Mouse (Mus musculus) MEL (cell line): ENCODE data around the gene Ppp1r32. TPM values are rescaled to one million over a fixed set of nuclear protein-coding genes. Genes with fewer than 3 reads are reported as not detected.

Experiments used
- DNase-seq: peaks from one replicate; pipeline ENCODE4 v3.0.0; 2011; ENCODE audit warnings: low read depth, low spot score
- H3K27ac ChIP-seq: 2 replicates; pipeline ENCODE4 v1.5.1; 2012; ENCODE audit warnings: low read depth, mild to moderate bottlenecking, control low read depth, low read length, moderate library complexity; ENCODE audit not compliant: control insufficient read depth
- H3K27me3 ChIP-seq, 2 experiments: fragments of 150-350 bp in 1 of 2; sonication (generic) in 1 of 2; 2 replicates each; pipeline ENCODE4 v1.6.1; 2012; ENCODE audit warnings: low read length in 2 of 2, mild to moderate bottlenecking in 2 of 2, improper control_type of control experiment in 1 of 2, moderate library complexity in 1 of 2; ENCODE audit not compliant: insufficient read depth in 2 of 2, control insufficient read depth in 1 of 2
- H3K36me3 ChIP-seq, 2 experiments: 2 replicates each; pipeline ENCODE4 v1.6.1; 2012 to 2014; ENCODE audit warnings: low read length in 2 of 2, improper control_type of control experiment in 1 of 2, inconsistent platforms in 1 of 2, mild to moderate bottlenecking in 1 of 2; ENCODE audit not compliant: insufficient read depth in 2 of 2, control insufficient read depth in 1 of 2
- H3K4me1 ChIP-seq, 2 experiments: fragments of 150-350 bp in 1 of 2; sonication (generic) in 1 of 2; 2 replicates each; pipeline ENCODE4 v1.6.1; 2012; ENCODE audit warnings: low read length in 2 of 2, improper control_type of control experiment in 1 of 2, mild to moderate bottlenecking in 1 of 2; ENCODE audit not compliant: insufficient read depth in 2 of 2, control insufficient read depth in 1 of 2
- H3K4me3 ChIP-seq, 2 experiments: fragments of 150-350 bp in 1 of 2; sonication (generic) in 1 of 2; 2 replicates each; pipeline ENCODE4 v1.5.1; 2012; ENCODE audit warnings: low read depth in 2 of 2, low read length in 2 of 2, mild to moderate bottlenecking in 2 of 2, moderate library complexity in 2 of 2, control low read depth in 1 of 2, improper control_type of control experiment in 1 of 2; ENCODE audit not compliant: control insufficient read depth in 1 of 2, insufficient read depth in 1 of 2
- H3K79me2 ChIP-seq: 2 replicates; pipeline ENCODE4 v1.6.1; 2012; ENCODE audit warnings: mild to moderate bottlenecking, low read length, moderate library complexity; ENCODE audit not compliant: control insufficient read depth, poor library complexity, insufficient read depth
- H3K9ac ChIP-seq: 2 replicates; pipeline ENCODE4 v1.6.1; 2012; ENCODE audit warnings: low read depth, mild to moderate bottlenecking, control low read depth, low read length, moderate library complexity; ENCODE audit not compliant: control insufficient read depth, poor library complexity, severe bottlenecking
- H3K9me3 ChIP-seq: fragments of 150-350 bp; sonication (generic); replicated peaks from 2 replicates; pipeline ENCODE4 v1.6.1; 2012; ENCODE audit warnings: mild to moderate bottlenecking, low read length, improper control_type of control experiment, moderate library complexity; ENCODE audit not compliant: insufficient read depth
- CHD1 ChIP-seq: IDR thresholded peaks from 2 replicates; pipeline ENCODE4 v1.6.1; 2012; ENCODE audit warnings: low read depth, mild to moderate bottlenecking, inconsistent platforms, low read length, improper control_type of control experiment
- CHD2 ChIP-seq: IDR thresholded peaks from 2 replicates; pipeline ENCODE4 v1.6.1; 2011; ENCODE audit warnings: low read length, improper control_type of control experiment
- CTCF ChIP-seq, 3 experiments: IDR thresholded peaks in 2 of 3; conservative IDR thresholded peaks in 1 of 3; 2 replicates each; pipeline ENCODE4 v1.5.1; 2011 to 2012; ENCODE audit warnings: low read length in 3 of 3, low read depth in 2 of 3, mild to moderate bottlenecking in 2 of 3, improper control_type of control experiment in 1 of 3, inconsistent platforms in 1 of 3, mixed read lengths in 1 of 3, moderate library complexity in 1 of 3; ENCODE audit not compliant: control insufficient read depth in 1 of 3, insufficient read depth in 1 of 3, poor library complexity in 1 of 3, severe bottlenecking in 1 of 3
- EP300 ChIP-seq, 2 experiments: IDR thresholded peaks; 2 replicates each; pipeline ENCODE4 v1.6.1; 2011; ENCODE audit warnings: improper control_type of control experiment in 2 of 2, low read length in 2 of 2, low read depth in 1 of 2, mild to moderate bottlenecking in 1 of 2
- GABPA ChIP-seq: IDR thresholded peaks from 2 replicates; pipeline ENCODE4 v1.6.1; 2012; ENCODE audit warnings: low read depth, mild to moderate bottlenecking, inconsistent platforms, low read length, improper control_type of control experiment, moderate library complexity
- HCFC1 ChIP-seq: IDR thresholded peaks from 2 replicates; pipeline ENCODE4 v1.6.1; 2012; ENCODE audit warnings: low read depth, mild to moderate bottlenecking, inconsistent platforms, low read length, improper control_type of control experiment, moderate library complexity
- JUND ChIP-seq: IDR thresholded peaks from 2 replicates; pipeline ENCODE4 v1.6.1; 2011; ENCODE audit warnings: low read depth, mild to moderate bottlenecking, improper control_type of control experiment, low read length
- MAZ ChIP-seq: IDR thresholded peaks from 2 replicates; pipeline ENCODE4 v1.6.1; 2012; ENCODE audit warnings: low read depth, mild to moderate bottlenecking, inconsistent platforms, low read length, improper control_type of control experiment
- MEF2A ChIP-seq: IDR thresholded peaks from 2 replicates; pipeline ENCODE4 v1.6.1; 2014; ENCODE audit warnings: low read depth, mild to moderate bottlenecking, inconsistent platforms, low read length, improper control_type of control experiment; ENCODE audit not compliant: poor library complexity, insufficient replicate concordance, severe bottlenecking; ENCODE audit errors: extremely low read depth
- MYC ChIP-seq: IDR thresholded peaks from 2 replicates; pipeline ENCODE4 v1.6.1; 2011; ENCODE audit warnings: low read depth, mild to moderate bottlenecking, low read length, improper control_type of control experiment, moderate library complexity
- POLR2A ChIP-seq, 2 experiments: IDR thresholded peaks; 2 replicates each; pipeline ENCODE4 v1.6.1; 2011 to 2012; ENCODE audit warnings: low read length in 2 of 2, mild to moderate bottlenecking in 2 of 2, control low read depth in 1 of 2, improper control_type of control experiment in 1 of 2, low read depth in 1 of 2, moderate library complexity in 1 of 2; ENCODE audit not compliant: control insufficient read depth in 1 of 2, insufficient read depth in 1 of 2, poor library complexity in 1 of 2
- SIN3A ChIP-seq: IDR thresholded peaks from 2 replicates; pipeline ENCODE4 v1.6.1; 2012; ENCODE audit warnings: low read length, improper control_type of control experiment, inconsistent platforms
- SMC3 ChIP-seq: IDR thresholded peaks from 2 replicates; pipeline ENCODE4 v1.6.1; 2011; ENCODE audit warnings: low read depth, low read length, improper control_type of control experiment
- ZC3H11A ChIP-seq: IDR thresholded peaks from 2 replicates; pipeline ENCODE4 v1.6.1; 2012; ENCODE audit warnings: low read depth, mild to moderate bottlenecking, inconsistent platforms, low read length, improper control_type of control experiment
- ZNF384 ChIP-seq: IDR thresholded peaks from 2 replicates; pipeline ENCODE4 v1.6.1; 2012; ENCODE audit warnings: low read depth, mild to moderate bottlenecking, inconsistent platforms, low read length, improper control_type of control experiment
- polyA plus RNA-seq, 2 experiments: library from polyadenylated mRNA; stranded (reverse) in 1 of 2; unstranded in 1 of 2; fragments of >175 nt in 1 of 2; fragments of >200 nt in 1 of 2; gene quantifications; 2 replicates each; pipeline versions ENCODE4 v1.2.1 to v1.2.4; 2012; ENCODE audit warnings: low replicate concordance in 2 of 2, low read depth in 1 of 2; ENCODE audit not compliant: insufficient read length in 2 of 2, insufficient read depth in 1 of 2, missing spikeins in 1 of 2
- total RNA-seq: library from RNA; depleted of rRNA; stranded (reverse); fragments of 300-350 nt; gene quantifications from 2 replicates; pipeline ENCODE4 v1.2.3, GENCODE M21; 2012

The Ppp1r32 gene
- total and polyA plus RNA-seq, 3 experiments: 0.19 to 0.57 TPM; not detected in 1

- Histone ChIP-seq H3K4me3 (no peak overlapping the region), H3K4me1 (peaks cover 19 to 23% of the 10 kb centered on the region in 2 experiments), H3K9me3 (no peaks in the 10 kb centered on the region), H3K27ac (no peak overlapping the region), H3K79me2 (peaks cover 47% of the 10 kb centered on the region), H3K27me3 (no peaks in the 10 kb centered on the region), H3K36me3 (peaks cover 19 to 36% of the 10 kb centered on the region in 2 experiments), H3K9ac (no peak overlapping the region)
- no peak for DNase-seq
- 0 out of 2 replicates have a peak, but pooled peaks have one; percentile 41 for TF ChIP-seq ZNF384
- TF ChIP-seq SIN3A: no peak
- TF ChIP-seq CHD1: no peak
- TF ChIP-seq MEF2A: no peak
- TF ChIP-seq, all 39 proteins: peak for 1
Observed at GRCm38 (mm10) chr19:10521926-10522325, 39.2 kb upstream of the Ppp1r32 start.

- H3K4me1 ChIP-seq: peaks cover 15% of the 10 kb centered on the region in 2 experiments
- peaks cover 34% of the 10 kb centered on the region for H3K79me2 ChIP-seq
- H3K27me3 ChIP-seq: no peaks in the 10 kb centered on the region
- no peak overlapping the region for H3K9ac ChIP-seq
- TF ChIP-seq SMC3 (peak; percentile 27), CTCF (IDR thresholded peaks at IDR 0.05 in 2 of 3, conservative IDR thresholded peaks at IDR 0.05 in 1 of 3; ENCODE audit: control insufficient read depth in 1 of 3, insufficient read depth in 1 of 3, low read depth in 2 of 3, low read length in 3 of 3, poor library complexity in 1 of 3, severe bottlenecking in 1 of 3) (peak; percentile 40 to 82 (median 62)), CHD2 (no peak), MEF2A (no peak), ZNF384 (peak; percentile 64), ZC3H11A (no peak), POLR2A (IDR thresholded peaks at IDR 0.05; ENCODE audit: control insufficient read depth in 1 of 2, insufficient read depth in 1 of 2, low read depth in 1 of 2, low read length in 2 of 2, poor library complexity in 1 of 2) (no peak), MAZ (no peak), MYC (peak; percentile 73; the same call in 1 of the 2 replicates)
- DNase-seq: peak; percentile 68
- no peaks in the 10 kb centered on the region for H3K9me3 ChIP-seq
- no peak overlapping the region for H3K27ac ChIP-seq
- H3K4me3 ChIP-seq: no peak overlapping the region
- H3K36me3 ChIP-seq: peaks cover 25 to 27% of the 10 kb centered on the region in 2 experiments
Observed at GRCm38 (mm10) chr19:10520355-10520754, 37.6 kb upstream of the Ppp1r32 start.

- Histone ChIP-seq H3K36me3 (peaks cover 0 to 48% of the 10 kb centered on the region in 2 experiments; a peak in 3 of 4 replicates), H3K4me3 (no peak overlapping the region), H3K4me1 (no peaks in the 10 kb centered on the region), H3K9me3 (no peaks in the 10 kb centered on the region), H3K27ac (no peak overlapping the region), H3K9ac (no peak overlapping the region), H3K27me3 (no peaks in the 10 kb centered on the region), H3K79me2 (0 out of 2 replicates have a peak, but pooled peaks cover 2% of the 10 kb centered on the region)
- no peak for TF ChIP-seq POLR2A (IDR thresholded peaks at IDR 0.05; ENCODE audit: control insufficient read depth in 1 of 2, insufficient read depth in 1 of 2, low read depth in 1 of 2, low read length in 2 of 2, poor library complexity in 1 of 2)
- no peak for TF ChIP-seq EP300 (IDR thresholded peaks at IDR 0.05; ENCODE audit: low read depth in 1 of 2, low read length in 2 of 2)
- no peak for TF ChIP-seq HCFC1
- no peak for TF ChIP-seq GABPA
- no peak for TF ChIP-seq SMC3
- no peak for TF ChIP-seq JUND
- no peak for TF ChIP-seq CHD2
- no peak for DNase-seq
Observed at GRCm38 (mm10) chr19:10510759-10511330, 28.1 kb upstream of the Ppp1r32 start.
